ENCODE assay signal across 20 mouse cellular contexts in genomic region chrX:143112546-143112945, GRCm38 (mm10). TPM values are rescaled to one million over a fixed set of nuclear protein-coding genes. Genes with fewer than 3 reads are reported as not detected.
DNase-seq lines count a peak whose midpoint lies in the region; ATAC-seq and TF ChIP-seq lines count a peak whose summit lies in the region.
"Had no signal": no experiment of that assay in that cellular context is flagged by ENCODE, and none has a peak within 500 bp of the region (broad histone marks: within the 10 kb centered on the region; RNA-seq: fewer than 3 reads in every experiment).

No protein-coding gene starts in this region.

- TF ChIP-seq CTCF in kidney, adult 2 months (conservative IDR thresholded peaks at IDR 0.05; ENCODE audit: insufficient read depth, insufficient read length, low read depth, low read length): 0 out of 2 replicates have a peak, but pooled peaks have one; percentile 24
- peak; percentile 59 for TF ChIP-seq CTCF in stomach, postnatal 0 days (IDR thresholded peaks at IDR 0.05; ENCODE audit: low read depth)

- H3K4me1 ChIP-seq in kidney, adult 2 months (ENCODE audit: control insufficient read depth, insufficient read depth, low read length): no peaks in the 10 kb centered on the region
- no peaks in the 10 kb centered on the region for H3K4me1 ChIP-seq in stomach, postnatal 0 days (replicated peaks; ENCODE audit: control insufficient read depth, insufficient read depth)
- H3K4me1 ChIP-seq: forebrain, embryonic 13.5 days; hindbrain, embryonic 13.5 days; intestine, embryonic 15.5 days; limb, embryonic 10.5 days; lung, embryonic 15.5 days had no signal

- ATAC-seq in stomach, postnatal 0 days (ENCODE audit: low FRiP score, low TSS enrichment): no peak
- no peak for ATAC-seq in erythroid progenitor cell, adult 5-6 weeks (replicated peaks; ENCODE audit: low FRiP score, poor library complexity, severe bottlenecking)
- ATAC-seq: activated CD4-positive, CD25-positive, alpha-beta regulatory T cell, adult 4 months; forebrain, embryonic 13.5 days; intestine, embryonic 15.5 days had no signal

- H3K4me2 ChIP-seq in stomach, postnatal 0 days (replicated peaks; ENCODE audit: low read depth): no peak overlapping the region
- H3K4me2 ChIP-seq: forebrain, embryonic 13.5 days; hindbrain, embryonic 13.5 days; intestine, embryonic 15.5 days; lung, embryonic 15.5 days had no signal

- H3K27me3 ChIP-seq in kidney, adult 2 months (replicated peaks; ENCODE audit: control insufficient read depth, insufficient read depth, low read length): no peaks in the 10 kb centered on the region
- no peaks in the 10 kb centered on the region for H3K27me3 ChIP-seq in stomach, postnatal 0 days (ENCODE audit: control insufficient read depth, insufficient read depth, low read length)
- H3K27me3 ChIP-seq: forebrain, embryonic 13.5 days; hindbrain, embryonic 13.5 days; intestine, embryonic 15.5 days; lung, embryonic 15.5 days had no signal

- no peak for TF ChIP-seq EP300 in stomach, postnatal 0 days (optimal IDR thresholded peaks at IDR 0.05)

- no peaks in the 10 kb centered on the region for H3K9me3 ChIP-seq in stomach, postnatal 0 days (ENCODE audit: control insufficient read depth, low read length)
- H3K9me3 ChIP-seq: forebrain, embryonic 13.5 days; hindbrain, embryonic 13.5 days; intestine, embryonic 15.5 days; limb, embryonic 10.5 days; lung, embryonic 15.5 days had no signal

- H3K9ac ChIP-seq in stomach, postnatal 0 days (ENCODE audit: low read length): no peak overlapping the region
- H3K9ac ChIP-seq: forebrain, embryonic 13.5 days; hindbrain, embryonic 13.5 days; intestine, embryonic 15.5 days; lung, embryonic 15.5 days had no signal

- no peak overlapping the region for H3K27ac ChIP-seq in kidney, adult 2 months (ENCODE audit: insufficient read depth, low read depth, low read length)
- no peak overlapping the region for H3K27ac ChIP-seq in stomach, postnatal 0 days (replicated peaks)
- H3K27ac ChIP-seq: forebrain, embryonic 13.5 days; hindbrain, embryonic 13.5 days; intestine, embryonic 15.5 days; limb, embryonic 10.5 days; lung, embryonic 15.5 days had no signal

- no peaks in the 10 kb centered on the region for H3K36me3 ChIP-seq in kidney, adult 2 months (ENCODE audit: control insufficient read depth, insufficient read depth, low read length)
- H3K36me3 ChIP-seq in stomach, postnatal 0 days (ENCODE audit: control insufficient read depth, insufficient read depth, low read length): no peaks in the 10 kb centered on the region
- H3K36me3 ChIP-seq: hindbrain, embryonic 13.5 days; intestine, embryonic 15.5 days; limb, embryonic 10.5 days; lung, embryonic 15.5 days had no signal

- TF ChIP-seq POLR2A in kidney, adult 2 months (IDR thresholded peaks at IDR 0.05; ENCODE audit: low read depth, low read length): no peak

- DNase-seq in embryo, embryonic 11 days: peak; percentile 10
- DNase-seq in embryo, embryonic 9.5 days (ENCODE audit: extremely low spot score): no peak
- DNase-seq in kidney, adult 2 months: no peak
- no peak for DNase-seq in kidney, adult 9 months
- peak; percentile 2 for DNase-seq in retina, embryonic 14.5 days (ENCODE audit: low spot score)
- no peak for DNase-seq in retina, postnatal 1 day
- DNase-seq in stomach, postnatal 0 days (ENCODE audit: low spot score): no peak
- DNase-seq: adrenal gland, postnatal 14 days; cerebellum, adult 9-11 months; gastrocnemius, postnatal 25 days; kidney, postnatal 10 days; right cerebral cortex, postnatal 4 days had no signal

- H3K4me3 ChIP-seq in kidney, adult 2 months (ENCODE audit: insufficient read depth, low read depth, low read length): no peak overlapping the region
- H3K4me3 ChIP-seq in stomach, postnatal 0 days (ENCODE audit: low read depth, low read length): no peak overlapping the region
- H3K4me3 ChIP-seq: forebrain, embryonic 13.5 days; hindbrain, embryonic 13.5 days; intestine, embryonic 15.5 days; limb, embryonic 10.5 days; lung, embryonic 15.5 days had no signal

RNA-seq across cellular contexts. Expression of gene Rtl9, which starts 13.2 kb away (rescaled TPM):
- polyA plus RNA-seq in kidney, adult 2 months (2012; rRNA removed): 0.05 TPM in 2 replicates
- 0.15 and 0.24 TPM in 2 replicates for polyA plus RNA-seq in stomach, postnatal 0 days (2015; fragmentation: Nextera tagmentation; extraction: Ambion mirVana)
- total RNA-seq in erythroid progenitor cell, adult 5-6 weeks (2015; ENCODE audit: low replicate concordance): not detected in 2 replicates
- not detected in 2 replicates for total RNA-seq in erythroid progenitor cell, adult 5-6 weeks (2017; ENCODE audit: low replicate concordance)
- total RNA-seq: liver, adult 2 months had no signal
- polyA plus RNA-seq: activated CD4-positive, CD25-positive, alpha-beta regulatory T cell, adult 4 months; liver, adult 2 months had no signal

Comparison
In these comparisons a context has a peak if more than half of its experiments do, and no peak if none do; other contexts are left out.
1. DNase-seq: peak in embryo, embryonic 11 days (single experiment) and retina, embryonic 14.5 days (single experiment); none in embryo, embryonic 9.5 days (single experiment), kidney, adult 2 months (single experiment), kidney, adult 9 months (single experiment), retina, postnatal 1 day (single experiment) and stomach, postnatal 0 days (single experiment).